Mouse (Mus musculus): Measurements from ENCODE around the gene E4f1. TPM values are rescaled to one million over a fixed set of nuclear protein-coding genes. Genes with fewer than 3 reads are reported as not detected.

The E4f1 gene
- polyA plus RNA-seq (2012; ENCODE audit: low replicate concordance): 32.1 and 40.4 TPM in 2 replicates

GRCm38 (mm10) chr17:24469910-24470602 is at the start of gene E4f1, which contains the start of gene Pgp:
TSS of gene E4f1 (minus strand) at chr17:24470313.
TSS of gene Pgp (plus strand) at chr17:24470392.

GRCm38 (mm10) chr17:24488186-24488661 is 18.1 kb upstream of the E4f1 start, which contains the start of gene Caskin1:
TSS of gene Caskin1 (plus strand) at chr17:24488601.

GRCm38 (mm10) chr17:24478663-24479380 is 8.7 kb upstream of the E4f1 start, which contains the start of gene Mlst8:
TSS of gene Mlst8 (minus strand) at chr17:24479078.

GRCm38 (mm10) chr17:24473612-24474275 is 3.6 kb upstream of the E4f1 start, which contains the start of gene Bricd5:
TSS of gene Bricd5 (plus strand) at chr17:24473884.

DNA sequence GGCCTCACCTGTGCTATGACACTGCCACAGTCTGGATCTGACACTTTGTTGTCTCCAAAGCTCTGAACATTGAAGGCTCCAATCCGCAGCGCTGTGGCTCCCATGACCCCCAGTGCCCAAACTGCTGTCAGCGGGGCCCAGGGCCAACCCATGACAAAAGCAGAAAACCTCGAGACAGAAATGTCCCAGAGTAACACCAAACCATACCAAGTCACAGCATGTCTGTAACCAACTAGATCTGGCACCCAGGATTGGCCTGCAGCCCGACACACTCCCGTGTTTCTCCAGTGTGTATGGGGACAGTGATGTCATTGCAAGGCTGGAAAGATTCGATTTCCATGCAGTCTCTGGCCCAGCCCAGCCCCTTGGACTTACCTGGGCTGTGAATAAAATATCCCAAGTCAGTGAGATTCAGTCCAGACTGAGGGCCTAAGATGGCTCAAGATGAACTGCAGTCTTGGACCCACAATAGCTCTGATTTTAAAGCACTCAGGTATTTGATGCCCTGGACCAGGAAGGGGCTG is 27.4 kb downstream of the E4f1 start, which contains the start of gene Dnase1l2:
Dnase1l2 (minus strand) TSS at position 474 of the 524 bp plus-strand sequence.

DNA sequence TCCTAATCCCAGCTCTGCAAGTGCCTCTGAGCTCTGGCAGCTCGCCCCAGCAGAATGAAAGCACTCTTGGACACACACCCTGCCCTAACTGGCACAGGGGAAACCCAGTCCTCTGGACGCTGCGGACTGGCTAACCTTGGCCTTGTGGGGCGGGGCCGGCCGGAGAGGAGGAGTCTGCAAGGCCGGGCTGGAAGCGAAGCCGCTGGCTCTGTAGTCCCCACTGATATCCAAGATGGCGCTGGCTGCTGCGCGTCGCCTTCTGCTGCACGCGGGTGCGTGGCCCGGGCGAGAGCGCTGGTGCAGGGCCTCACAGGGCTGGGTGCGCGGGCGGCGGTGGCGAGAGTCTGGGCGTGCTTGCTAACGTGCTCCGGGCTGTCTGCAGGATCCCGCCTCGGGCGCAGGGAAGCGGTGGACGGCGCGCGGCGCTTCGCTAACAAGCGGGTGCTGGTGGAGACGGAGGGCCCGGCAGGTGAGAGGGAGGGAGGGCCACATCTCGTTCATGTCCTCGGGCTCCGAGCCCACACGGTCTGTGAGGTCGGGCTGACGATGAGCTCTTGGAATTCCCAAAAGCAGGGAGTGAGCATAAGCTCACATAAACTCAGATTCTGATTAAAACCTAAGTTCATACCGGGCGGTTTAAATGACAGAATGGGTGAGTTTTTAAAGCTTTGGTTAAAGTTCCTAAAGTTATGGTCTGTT is 43.5 kb downstream of the E4f1 start, which contains the start of gene Eci1:
Eci1 (plus strand) TSS at position 171 of the 699 bp plus-strand sequence.

GRCm38 (mm10) chr17:24414230-24414976 is 55.7 kb downstream of the E4f1 start, which contains the start of gene Rnps1:
TSS of gene Rnps1 (plus strand) at chr17:24414565.

Other genes starting within 250 kb of the E4f1 start
- gene Tedc2, start 249.5 kb downstream of the E4f1 start, polyA plus RNA-seq (2012; ENCODE audit: low replicate concordance): 10.9 and 11.9 TPM in 2 replicates
- 7.7 and 18.3 TPM in 2 replicates for gene Ccnf, start 218.8 kb downstream of the E4f1 start, polyA plus RNA-seq (2012; ENCODE audit: low replicate concordance)
- not detected in 2 replicates for gene Abca17, start 119.2 kb downstream of the E4f1 start, polyA plus RNA-seq (2012; ENCODE audit: low replicate concordance)
- gene Abca3, start 118.4 kb downstream of the E4f1 start, polyA plus RNA-seq (2012; ENCODE audit: low replicate concordance): 21.5 and 52.7 TPM in 2 replicates
- 102 and 132 TPM in 2 replicates for gene Rnps1, start 55.7 kb downstream of the E4f1 start, polyA plus RNA-seq (2012; ENCODE audit: low replicate concordance)
- 29.8 and 42.0 TPM in 2 replicates for gene Eci1, start 43.7 kb downstream of the E4f1 start, polyA plus RNA-seq (2012; ENCODE audit: low replicate concordance)
- gene Dnase1l2, start 27.2 kb downstream of the E4f1 start, polyA plus RNA-seq (2012; ENCODE audit: low replicate concordance): 0.31 and 0.68 TPM in 2 replicates
- gene Pgp, start 79 bp upstream of the E4f1 start, polyA plus RNA-seq (2012; ENCODE audit: low replicate concordance): 27.9 and 34.1 TPM in 2 replicates
- gene Bricd5, start 3.6 kb upstream of the E4f1 start, polyA plus RNA-seq (2012; ENCODE audit: low replicate concordance): 0.24 and 0.74 TPM in 2 replicates
- 5.3 and 8.0 TPM in 2 replicates for gene Mlst8, start 8.8 kb upstream of the E4f1 start, polyA plus RNA-seq (2012; ENCODE audit: low replicate concordance)
- gene Caskin1, start 18.3 kb upstream of the E4f1 start, polyA plus RNA-seq (2012; ENCODE audit: low replicate concordance): 0.02 and 0.07 TPM in 2 replicates
- 156 and 190 TPM in 2 replicates for gene Traf7, start 57.6 kb upstream of the E4f1 start, polyA plus RNA-seq (2012; ENCODE audit: low replicate concordance)
- 0.76 and 1.9 TPM in 2 replicates for gene Rab26, start 63.9 kb upstream of the E4f1 start, polyA plus RNA-seq (2012; ENCODE audit: low replicate concordance)
- 24.7 and 24.9 TPM in 2 replicates for gene Pkd1, start 79.5 kb upstream of the E4f1 start, polyA plus RNA-seq (2012; ENCODE audit: low replicate concordance)
- gene Tsc2, start 162.3 kb upstream of the E4f1 start, polyA plus RNA-seq (2012; ENCODE audit: low replicate concordance): 37.6 and 45.7 TPM in 2 replicates
- 3.8 and 6.9 TPM in 2 replicates for gene Nthl1, start 162.4 kb upstream of the E4f1 start, polyA plus RNA-seq (2012; ENCODE audit: low replicate concordance)
- 3.8 and 6.4 TPM in 2 replicates for gene Slc9a3r2, start 180.0 kb upstream of the E4f1 start, polyA plus RNA-seq (2012; ENCODE audit: low replicate concordance)
- 0.36 and 0.52 TPM in 2 replicates for gene Npw, start 188.1 kb upstream of the E4f1 start, polyA plus RNA-seq (2012; ENCODE audit: low replicate concordance)
- 56.2 and 93.5 TPM in 2 replicates for gene Zfp598, start 199.4 kb upstream of the E4f1 start, polyA plus RNA-seq (2012; ENCODE audit: low replicate concordance)
- gene Syngr3, start 219.6 kb upstream of the E4f1 start, polyA plus RNA-seq (2012; ENCODE audit: low replicate concordance): 0.15 and 0.24 TPM in 2 replicates
- 52.3 and 54.6 TPM in 2 replicates for gene Gfer, start 225.8 kb upstream of the E4f1 start, polyA plus RNA-seq (2012; ENCODE audit: low replicate concordance)
- 5.9 and 10.3 TPM in 2 replicates for gene Noxo1, start 225.9 kb upstream of the E4f1 start, polyA plus RNA-seq (2012; ENCODE audit: low replicate concordance)
- 8.7 and 12.3 TPM in 2 replicates for gene Tbl3, start 237.3 kb upstream of the E4f1 start, polyA plus RNA-seq (2012; ENCODE audit: low replicate concordance)
- gene Rnf151, start 247.8 kb upstream of the E4f1 start, polyA plus RNA-seq (2012; ENCODE audit: low replicate concordance): 0.16 and 0.36 TPM in 2 replicates
- gene Rps2, start 247.8 kb upstream of the E4f1 start, polyA plus RNA-seq (2012; ENCODE audit: low replicate concordance): 42.1 and 88.6 TPM in 2 replicates

All from hematopoietic multipotent progenitor cell, adult 10-12 weeks (in vitro differentiated cells).